Comparison of ENCODE assay signal across 8 mouse cellular contexts in genomic region chr5:142384911-142385660, GRCm38 (mm10). TPM values are rescaled to one million over a fixed set of nuclear protein-coding genes. Genes with fewer than 3 reads are reported as not detected.
DNase-seq lines count a peak whose midpoint lies in the region; ATAC-seq and TF ChIP-seq lines count a peak whose summit lies in the region.

No protein-coding gene starts in this region.

- 12% methylated on average over 23 of the region's 23 CpGs for WGBS in forebrain, embryonic 14.5 days
- 19% methylated on average over 23 of the region's 23 CpGs for WGBS in hindbrain, embryonic 12.5 days
- 19% methylated on average over 23 of the region's 23 CpGs for WGBS in midbrain, embryonic 14.5 days
- 31% methylated on average over 22 of the region's 23 CpGs for WGBS in stomach, postnatal 0 days
- WGBS in kidney, embryonic 14.5 days, result 36% methylated on average over 23 of the region's 23 CpGs

- no peak for TF ChIP-seq CTCF in stomach, postnatal 0 days (IDR thresholded peaks at IDR 0.05; ENCODE audit: low read depth)

- H3K4me2 ChIP-seq in forebrain, embryonic 14.5 days (ENCODE audit: low read length), result peak overlapping the region; percentile 24; the same call in 1 of the 2 replicates
- H3K4me2 ChIP-seq in hindbrain, embryonic 12.5 days (replicated peaks), result peak overlapping the region; percentile 32
- peak overlapping the region; percentile 42 for H3K4me2 ChIP-seq in midbrain, embryonic 14.5 days (ENCODE audit: low read length)
- no peak overlapping the region; the same call in 1 of the 2 replicates for H3K4me2 ChIP-seq in stomach, postnatal 0 days (replicated peaks; ENCODE audit: low read depth)
- no peak overlapping the region for H3K4me2 ChIP-seq in kidney, embryonic 14.5 days (replicated peaks; ENCODE audit: low read depth, low read length)

- H3K9ac ChIP-seq in forebrain, embryonic 14.5 days (ENCODE audit: low read length), result peak overlapping the region; percentile 42; the same call in 1 of the 2 replicates
- no peak overlapping the region; the same call in 1 of the 2 replicates for H3K9ac ChIP-seq in hindbrain, embryonic 12.5 days
- H3K9ac ChIP-seq in midbrain, embryonic 14.5 days (replicated peaks; ENCODE audit: low read length), result peak overlapping the region; percentile 34; the same call in 1 of the 2 replicates
- H3K9ac ChIP-seq in stomach, postnatal 0 days (ENCODE audit: low read length), result no peak overlapping the region
- H3K9ac ChIP-seq in kidney, embryonic 14.5 days (ENCODE audit: low read depth, low read length), result no peak overlapping the region

- peaks cover 24% of the 10 kb centered on the region for H3K4me1 ChIP-seq in forebrain, embryonic 14.5 days (ENCODE audit: control insufficient read depth, insufficient read depth, low read length)
- H3K4me1 ChIP-seq in hindbrain, embryonic 12.5 days, result peaks cover 33% of the 10 kb centered on the region
- peaks cover 17% of the 10 kb centered on the region for H3K4me1 ChIP-seq in midbrain, embryonic 14.5 days (ENCODE audit: control insufficient read depth, insufficient read depth, low read length)
- 0 out of 2 replicates have a peak, but pooled peaks cover 2% of the 10 kb centered on the region for H3K4me1 ChIP-seq in stomach, postnatal 0 days (replicated peaks; ENCODE audit: control insufficient read depth, insufficient read depth)
- 0 out of 2 replicates have a peak, but pooled peaks cover 3% of the 10 kb centered on the region for H3K4me1 ChIP-seq in kidney, embryonic 14.5 days (ENCODE audit: control insufficient read depth, insufficient read depth, low read length)

- H3K4me3 ChIP-seq in forebrain, embryonic 14.5 days (ENCODE audit: low read depth, low read length), result no peak overlapping the region
- no peak overlapping the region for H3K4me3 ChIP-seq in hindbrain, embryonic 12.5 days
- H3K4me3 ChIP-seq in midbrain, embryonic 14.5 days (replicated peaks; ENCODE audit: low read depth, low read length), result no peak overlapping the region
- H3K4me3 ChIP-seq in stomach, postnatal 0 days (ENCODE audit: low read depth, low read length), result no peak overlapping the region
- no peak overlapping the region for H3K4me3 ChIP-seq in kidney, embryonic 14.5 days (ENCODE audit: low read length)

- no peaks in the 10 kb centered on the region for H3K27me3 ChIP-seq in forebrain, embryonic 14.5 days (replicated peaks; ENCODE audit: control insufficient read depth, insufficient read depth, low read length)
- H3K27me3 ChIP-seq in hindbrain, embryonic 12.5 days, result no peaks in the 10 kb centered on the region
- no peaks in the 10 kb centered on the region for H3K27me3 ChIP-seq in midbrain, embryonic 14.5 days (ENCODE audit: control insufficient read depth, insufficient read depth, low read length)
- H3K27me3 ChIP-seq in stomach, postnatal 0 days (ENCODE audit: control insufficient read depth, insufficient read depth, low read length), result no peaks in the 10 kb centered on the region
- H3K27me3 ChIP-seq in kidney, embryonic 14.5 days (ENCODE audit: control insufficient read depth, insufficient read depth, low read length), result no peaks in the 10 kb centered on the region

- peak overlapping the region; percentile 65; the same call in 1 of the 2 replicates for H3K27ac ChIP-seq in forebrain, embryonic 14.5 days (ENCODE audit: low read depth, low read length)
- peak overlapping the region; percentile 82 for H3K27ac ChIP-seq in hindbrain, embryonic 12.5 days
- H3K27ac ChIP-seq in midbrain, embryonic 14.5 days (replicated peaks; ENCODE audit: low read depth, low read length), result peak overlapping the region; percentile 66
- H3K27ac ChIP-seq in stomach, postnatal 0 days (replicated peaks), result peak overlapping the region; percentile 20; the same call in 1 of the 2 replicates
- no peak overlapping the region for H3K27ac ChIP-seq in kidney, embryonic 14.5 days (ENCODE audit: low read depth, low read length)

- ATAC-seq in forebrain, embryonic 14.5 days, result no peak
- ATAC-seq in hindbrain, embryonic 12.5 days (ENCODE audit: low FRiP score), result no peak
- ATAC-seq in midbrain, embryonic 14.5 days (ENCODE audit: low FRiP score, low TSS enrichment), result no peak
- ATAC-seq in stomach, postnatal 0 days (ENCODE audit: low FRiP score, low TSS enrichment), result peak; percentile 27; the same call in 1 of the 2 replicates
- no peak for ATAC-seq in kidney, embryonic 14.5 days (ENCODE audit: low FRiP score, low TSS enrichment)

- H3K9me3 ChIP-seq in forebrain, embryonic 14.5 days (replicated peaks; ENCODE audit: control insufficient read depth, low read length), result no peaks in the 10 kb centered on the region
- no peaks in the 10 kb centered on the region for H3K9me3 ChIP-seq in hindbrain, embryonic 12.5 days (replicated peaks)
- H3K9me3 ChIP-seq in midbrain, embryonic 14.5 days (ENCODE audit: control insufficient read depth, low read length), result no peaks in the 10 kb centered on the region
- no peaks in the 10 kb centered on the region for H3K9me3 ChIP-seq in stomach, postnatal 0 days (ENCODE audit: control insufficient read depth, low read length)
- no peaks in the 10 kb centered on the region for H3K9me3 ChIP-seq in kidney, embryonic 14.5 days (ENCODE audit: control insufficient read depth, low read length)

- H3K36me3 ChIP-seq in forebrain, embryonic 14.5 days (ENCODE audit: control insufficient read depth, insufficient read depth, low read length), result no peaks in the 10 kb centered on the region
- no peaks in the 10 kb centered on the region for H3K36me3 ChIP-seq in hindbrain, embryonic 12.5 days
- H3K36me3 ChIP-seq in midbrain, embryonic 14.5 days (ENCODE audit: control insufficient read depth, insufficient read depth, low read length), result no peaks in the 10 kb centered on the region
- H3K36me3 ChIP-seq in stomach, postnatal 0 days (ENCODE audit: control insufficient read depth, insufficient read depth, low read length), result no peaks in the 10 kb centered on the region
- H3K36me3 ChIP-seq in kidney, embryonic 14.5 days (ENCODE audit: control insufficient read depth, insufficient read depth, low read length), result no peaks in the 10 kb centered on the region

- TF ChIP-seq EP300 in stomach, postnatal 0 days (optimal IDR thresholded peaks at IDR 0.05), result no peak

- peak; percentile 21 for DNase-seq in retina, postnatal 1 day
- DNase-seq in retina, embryonic 14.5 days (ENCODE audit: low spot score), result no peak
- DNase-seq in forebrain, embryonic 14.5 days (ENCODE audit: low spot score), result peak; percentile 63
- DNase-seq in midbrain, embryonic 14.5 days, result peak; percentile 70
- DNase-seq in stomach, postnatal 0 days (ENCODE audit: low spot score), result no peak
- no peak for DNase-seq in cerebellum, postnatal 4 days (ENCODE audit: low spot score in 2 of 2)

RNA-seq across cellular contexts. Expression of gene Foxk1, which starts 16.2 kb away (rescaled TPM):
- polyA plus RNA-seq in forebrain, embryonic 14.5 days (2014; fragmentation: Nextera tagmentation; extraction: Ambion mirVana), result 1.8 and 2.8 TPM in 2 replicates
- 7.9 and 8.8 TPM in 2 replicates for polyA plus RNA-seq in hindbrain, embryonic 12.5 days (2016; fragmentation: Nextera tagmentation; extraction: Ambion mirVana)
- polyA plus RNA-seq in midbrain, embryonic 14.5 days (2014; fragmentation: Nextera tagmentation; extraction: Ambion mirVana), result 4.2 and 4.6 TPM in 2 replicates
- 3.5 and 3.8 TPM in 2 replicates for polyA plus RNA-seq in stomach, postnatal 0 days (2015; fragmentation: Nextera tagmentation; extraction: Ambion mirVana)
- 4.4 and 6.5 TPM in 2 replicates for polyA plus RNA-seq in kidney, embryonic 14.5 days (2014; fragmentation: Nextera tagmentation; extraction: Ambion mirVana)

Comparison
In these comparisons a context has a peak if more than half of its experiments do, and no peak if none do; other contexts are left out.
1. DNase-seq: peak in retina, postnatal 1 day (single experiment), forebrain, embryonic 14.5 days (single experiment) and midbrain, embryonic 14.5 days (single experiment); none in retina, embryonic 14.5 days (single experiment), stomach, postnatal 0 days (single experiment) and cerebellum, postnatal 4 days (0 of 2).
2. H3K4me2 ChIP-seq: peak in forebrain, embryonic 14.5 days (single experiment), hindbrain, embryonic 12.5 days (single experiment) and midbrain, embryonic 14.5 days (single experiment); none in stomach, postnatal 0 days (single experiment) and kidney, embryonic 14.5 days (single experiment).
3. H3K9ac ChIP-seq: peak in forebrain, embryonic 14.5 days (single experiment) and midbrain, embryonic 14.5 days (single experiment); none in hindbrain, embryonic 12.5 days (single experiment), stomach, postnatal 0 days (single experiment) and kidney, embryonic 14.5 days (single experiment).